Mouse (Mus musculus): ENCODE results near the gene Klhl9. TPM values are rescaled to one million over a fixed set of nuclear protein-coding genes. Genes with fewer than 3 reads are reported as not detected.
"Not testable (repeated sequence)": the region's sequence is repeated elsewhere in the genome, so short reads cannot be mapped to it uniquely, and the experiment has no call there.

The Klhl9 gene
- 83.6 and 87.9 TPM in 2 replicates for polyA plus RNA-seq (2015; fragmentation: Nextera tagmentation; extraction: Ambion mirVana)

GRCm38 (mm10) chr4:88721791-88722721 is at the start of gene Klhl9, which contains the start of gene Gm26566:
Klhl9 (minus strand) TSS chr4:88722465.
Gm26566 (plus strand) TSS chr4:88721805.
- Histone ChIP-seq H3K9me3 (replicated peaks; ENCODE audit: control insufficient read depth, low read length) (no peaks in the 10 kb centered on the region), H3K27me3 (ENCODE audit: control insufficient read depth, insufficient read depth, low read length) (no peaks in the 10 kb centered on the region), H3K4me1 (ENCODE audit: control insufficient read depth, insufficient read depth, low read length) (peaks cover 21% of the 10 kb centered on the region), H3K36me3 (ENCODE audit: control insufficient read depth, insufficient read depth, low read length) (no peaks in the 10 kb centered on the region), H3K9ac (ENCODE audit: low read length) (peak within 1 kb of the TSS; percentile 97), H3K4me2 (ENCODE audit: low read depth, low read length) (peak within 1 kb of the TSS; percentile 69), H3K4me3 (replicated peaks; ENCODE audit: low read length) (peak within 1 kb of the TSS; percentile 98), H3K27ac (ENCODE audit: low read length) (peak within 1 kb of the TSS; percentile 99)
- under 1% methylated on average over 82 of the region's 82 CpGs for WGBS
- peak; percentile 98 for ATAC-seq (ENCODE audit: insufficient read depth, low FRiP score)

- peak overlapping the region; percentile 64 for H3K9ac ChIP-seq (ENCODE audit: low read length)
- H3K4me1 ChIP-seq (ENCODE audit: control insufficient read depth, insufficient read depth, low read length); ATAC-seq (ENCODE audit: insufficient read depth, low FRiP score): not testable (repeated sequence)
Measured at GRCm38 (mm10) chr4:88763384-88764018, 41.2 kb upstream of the Klhl9 start.

DNA sequence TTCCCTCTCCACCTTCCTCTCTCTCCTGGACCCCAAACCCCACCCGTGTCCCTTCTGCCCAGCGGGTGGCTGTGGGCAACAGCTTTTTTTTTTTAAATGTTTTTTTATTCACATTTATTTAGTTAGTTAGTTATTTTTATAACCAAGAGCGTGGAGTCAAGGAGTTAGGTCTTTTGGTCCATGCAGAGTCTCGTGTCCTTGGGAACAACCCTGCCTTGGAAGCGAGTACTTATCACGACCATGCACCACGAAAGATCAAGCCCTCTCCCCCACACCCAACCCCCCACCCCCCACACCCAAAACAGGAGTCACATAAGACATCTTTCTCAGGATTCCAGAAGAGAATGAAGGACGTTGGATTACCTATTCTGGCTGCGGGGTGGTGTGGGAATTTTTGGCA is 40.1 kb upstream of the Klhl9 start:
- not testable (repeated sequence) for H3K9me3 ChIP-seq (replicated peaks; ENCODE audit: control insufficient read depth, low read length); H3K36me3 ChIP-seq (ENCODE audit: control insufficient read depth, insufficient read depth, low read length); ATAC-seq (ENCODE audit: insufficient read depth, low FRiP score); H3K4me2 ChIP-seq (ENCODE audit: low read depth, low read length); H3K4me1 ChIP-seq (ENCODE audit: control insufficient read depth, insufficient read depth, low read length); H3K27ac ChIP-seq (ENCODE audit: low read length); H3K4me3 ChIP-seq (replicated peaks; ENCODE audit: low read length); H3K27me3 ChIP-seq (ENCODE audit: control insufficient read depth, insufficient read depth, low read length); H3K9ac ChIP-seq (ENCODE audit: low read length)
- WGBS: 52% methylated on average over 7 of the region's 9 CpGs

More at GRCm38 (mm10) chr4:88763384-88764018, 41.2 kb upstream of the Klhl9 start:
- not testable (repeated sequence) for H3K9me3 ChIP-seq (replicated peaks; ENCODE audit: control insufficient read depth, low read length); H3K27me3 ChIP-seq (ENCODE audit: control insufficient read depth, insufficient read depth, low read length); H3K36me3 ChIP-seq (ENCODE audit: control insufficient read depth, insufficient read depth, low read length); H3K27ac ChIP-seq (ENCODE audit: low read length)
- peak overlapping the region; percentile 43; the same call in 1 of the 2 replicates for H3K4me2 ChIP-seq (ENCODE audit: low read depth, low read length)
- 2% methylated on average over 30 of the region's 42 CpGs for WGBS
- H3K4me3 ChIP-seq (replicated peaks; ENCODE audit: low read length): peak overlapping the region; percentile 40

DNA sequence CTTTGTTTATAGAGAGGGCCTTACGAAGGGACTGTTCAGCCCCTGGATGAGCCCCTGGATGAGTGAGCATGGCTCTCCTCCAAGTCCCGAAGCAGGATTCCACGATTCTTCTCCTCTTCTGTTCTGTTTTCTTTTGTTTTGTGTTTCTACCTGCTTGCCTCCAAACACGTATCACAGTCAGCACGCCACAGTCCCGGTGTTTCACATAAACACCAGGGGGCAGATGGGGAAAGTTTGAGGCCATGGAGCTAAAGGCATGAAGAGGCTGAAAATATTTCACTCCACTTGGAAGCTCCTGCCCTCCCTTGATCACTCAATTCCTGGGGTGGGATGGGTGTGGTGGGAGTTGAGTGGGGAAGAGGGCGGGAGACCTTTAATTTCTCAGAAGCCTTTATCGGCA is 39.5 kb upstream of the Klhl9 start:
- not testable (repeated sequence) for ATAC-seq (ENCODE audit: insufficient read depth, low FRiP score); H3K9ac ChIP-seq (ENCODE audit: low read length); H3K9me3 ChIP-seq (replicated peaks; ENCODE audit: control insufficient read depth, low read length); H3K27me3 ChIP-seq (ENCODE audit: control insufficient read depth, insufficient read depth, low read length); H3K4me2 ChIP-seq (ENCODE audit: low read depth, low read length); H3K36me3 ChIP-seq (ENCODE audit: control insufficient read depth, insufficient read depth, low read length); H3K27ac ChIP-seq (ENCODE audit: low read length); H3K4me1 ChIP-seq (ENCODE audit: control insufficient read depth, insufficient read depth, low read length); H3K4me3 ChIP-seq (replicated peaks; ENCODE audit: low read length)
- WGBS: 57% methylated on average over 6 of the region's 8 CpGs

DNA sequence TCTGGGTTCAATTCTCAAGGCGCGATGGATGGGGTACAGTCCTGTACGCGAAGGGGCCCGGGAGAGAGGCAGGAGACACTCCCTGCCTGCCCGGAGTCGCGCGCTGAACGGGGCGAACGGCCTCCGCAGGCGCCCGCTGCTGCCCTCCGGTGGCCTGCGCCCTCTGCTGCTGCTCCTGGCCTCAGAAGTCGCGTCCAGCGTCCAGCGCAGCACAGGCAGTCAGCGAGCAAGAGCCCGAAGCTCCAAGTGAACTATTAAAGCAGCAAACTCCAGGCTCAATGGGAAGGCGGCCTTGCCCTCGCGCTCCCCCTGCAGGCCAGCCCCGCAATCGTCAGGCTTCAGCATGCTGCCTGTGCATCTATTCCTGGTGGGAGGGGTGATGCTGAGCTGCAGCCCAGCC is 38.2 kb upstream of the Klhl9 start:
- ATAC-seq (ENCODE audit: insufficient read depth, low FRiP score); H3K27ac ChIP-seq (ENCODE audit: low read length): not testable (repeated sequence)
- WGBS: under 1% methylated on average over 27 of the region's 28 CpGs

GRCm38 (mm10) chr4:88759610-88760268 is 37.5 kb upstream of the Klhl9 start, which contains the start of gene Gm13283:
Gm13283 (plus strand) TSS chr4:88760119.
- H3K9me3 ChIP-seq (replicated peaks; ENCODE audit: control insufficient read depth, low read length); H3K27ac ChIP-seq (ENCODE audit: low read length); H3K27me3 ChIP-seq (ENCODE audit: control insufficient read depth, insufficient read depth, low read length); H3K9ac ChIP-seq (ENCODE audit: low read length); H3K4me1 ChIP-seq (ENCODE audit: control insufficient read depth, insufficient read depth, low read length); H3K36me3 ChIP-seq (ENCODE audit: control insufficient read depth, insufficient read depth, low read length); ATAC-seq (ENCODE audit: insufficient read depth, low FRiP score): not testable (repeated sequence)
- Histone ChIP-seq H3K4me2 (ENCODE audit: low read depth, low read length) (peak within 1 kb of the TSS; percentile 38), H3K4me3 (replicated peaks; ENCODE audit: low read length) (peak within 1 kb of the TSS; percentile 35)
- WGBS: 17% methylated on average over 7 of the region's 14 CpGs

More for the DNA sequence above, 38.2 kb upstream of the Klhl9 start:
- H3K4me3 ChIP-seq (replicated peaks; ENCODE audit: low read length): peak overlapping the region; percentile 35
- peak overlapping the region; percentile 38 for H3K4me2 ChIP-seq (ENCODE audit: low read depth, low read length)
- H3K36me3 ChIP-seq (ENCODE audit: control insufficient read depth, insufficient read depth, low read length); H3K9me3 ChIP-seq (replicated peaks; ENCODE audit: control insufficient read depth, low read length); H3K4me1 ChIP-seq (ENCODE audit: control insufficient read depth, insufficient read depth, low read length); H3K27me3 ChIP-seq (ENCODE audit: control insufficient read depth, insufficient read depth, low read length); H3K9ac ChIP-seq (ENCODE audit: low read length): not testable (repeated sequence)

- H3K9ac ChIP-seq (ENCODE audit: low read length); H3K36me3 ChIP-seq (ENCODE audit: control insufficient read depth, insufficient read depth, low read length); H3K27me3 ChIP-seq (ENCODE audit: control insufficient read depth, insufficient read depth, low read length); ATAC-seq (ENCODE audit: insufficient read depth, low FRiP score); H3K9me3 ChIP-seq (replicated peaks; ENCODE audit: control insufficient read depth, low read length); H3K27ac ChIP-seq (ENCODE audit: low read length); H3K4me3 ChIP-seq (replicated peaks; ENCODE audit: low read length); H3K4me1 ChIP-seq (ENCODE audit: control insufficient read depth, insufficient read depth, low read length); H3K4me2 ChIP-seq (ENCODE audit: low read depth, low read length): not testable (repeated sequence)
- WGBS: 75% methylated on average over 8 of the region's 9 CpGs
Measured at GRCm38 (mm10) chr4:88758751-88759150, 36.5 kb upstream of the Klhl9 start.

DNA sequence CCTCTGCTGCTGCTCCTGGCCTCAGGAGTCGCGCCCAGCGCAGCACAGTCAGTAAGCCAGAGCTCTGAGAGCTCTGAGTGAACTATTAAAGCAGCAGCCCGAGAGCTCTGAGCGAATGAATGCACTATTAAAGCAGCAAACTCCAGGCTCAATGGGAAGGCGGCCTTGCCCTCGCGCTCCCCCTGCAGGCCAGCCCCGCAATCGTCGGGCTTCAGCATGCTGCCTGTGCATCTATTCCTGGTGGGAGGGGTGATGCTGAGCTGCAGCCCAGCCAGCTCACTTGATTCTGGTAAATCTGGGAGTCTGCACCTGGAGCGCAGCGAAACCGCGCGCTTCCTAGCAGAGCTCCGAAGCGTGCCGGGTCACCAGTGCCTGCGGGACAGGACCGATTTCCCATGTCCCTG is 35.4 kb upstream of the Klhl9 start:
- not testable (repeated sequence) for H3K4me1 ChIP-seq (ENCODE audit: control insufficient read depth, insufficient read depth, low read length); H3K27me3 ChIP-seq (ENCODE audit: control insufficient read depth, insufficient read depth, low read length); H3K9me3 ChIP-seq (replicated peaks; ENCODE audit: control insufficient read depth, low read length); H3K36me3 ChIP-seq (ENCODE audit: control insufficient read depth, insufficient read depth, low read length)
- Histone ChIP-seq H3K4me2 (ENCODE audit: low read depth, low read length) (peak overlapping the region; percentile 64), H3K9ac (ENCODE audit: low read length) (peak overlapping the region; percentile 78), H3K4me3 (replicated peaks; ENCODE audit: low read length) (peak overlapping the region; percentile 59), H3K27ac (ENCODE audit: low read length) (peak overlapping the region; percentile 97)
- peak; percentile 100 for ATAC-seq (ENCODE audit: insufficient read depth, low FRiP score)
- under 1% methylated on average over 16 of the region's 21 CpGs for WGBS

Data from stomach, embryonic 16.5 days (tissue).